In genomic region chr2:145676936-145677335, GRCm38 (mm10) we compare ENCODE assay signal across 13 mouse cellular contexts. TPM values are rescaled to one million over a fixed set of nuclear protein-coding genes. Genes with fewer than 3 reads are reported as not detected.
DNase-seq lines count a peak whose midpoint lies in the region; ATAC-seq and TF ChIP-seq lines count a peak whose summit lies in the region.
"Had no signal": no experiment of that assay in that cellular context is flagged by ENCODE, and none has a peak within 500 bp of the region (broad histone marks: within the 10 kb centered on the region; RNA-seq: fewer than 3 reads in every experiment).

No protein-coding gene starts in this region.

- no peak for DNase-seq in hindbrain, postnatal 0 days (ENCODE audit: low spot score)
- peak; percentile 43 for DNase-seq in liver, adult 2 months (ENCODE audit: extremely low read depth, low read depth, low spot score)
- DNase-seq in liver (no peak), NIH3T3 (ENCODE audit: low read depth) (peak; percentile 43)
- DNase-seq in testis, postnatal 14 days (ENCODE audit: low spot score): no peak
- DNase-seq: cerebellum, adult 9-10 months; gastrocnemius, postnatal 10 days; heart, postnatal 4 days had no signal

- H3K9me3 ChIP-seq in hindbrain, embryonic 13.5 days: no peaks in the 10 kb centered on the region
- no peaks in the 10 kb centered on the region for H3K9me3 ChIP-seq in hindbrain, postnatal 0 days (ENCODE audit: low read length)
- H3K9me3 ChIP-seq in embryonic facial prominence, embryonic 13.5 days: no peaks in the 10 kb centered on the region
- H3K9me3 ChIP-seq in forebrain, embryonic 16.5 days (ENCODE audit: control insufficient read depth, low read length): peaks cover 2% of the 10 kb centered on the region

- H3K4me2 ChIP-seq in hindbrain, embryonic 13.5 days: peak overlapping the region; percentile 91
- H3K4me2 ChIP-seq in hindbrain, postnatal 0 days (ENCODE audit: low read depth, low read length): no peak overlapping the region
- H3K4me2 ChIP-seq in embryonic facial prominence, embryonic 13.5 days: peak overlapping the region; percentile 81; the same call in 1 of the 2 replicates
- no peak overlapping the region for H3K4me2 ChIP-seq in forebrain, embryonic 16.5 days (ENCODE audit: low read length)

- H3K27me3 ChIP-seq in hindbrain, embryonic 13.5 days: no peaks in the 10 kb centered on the region
- H3K27me3 ChIP-seq in hindbrain, postnatal 0 days (ENCODE audit: insufficient read depth, low read length): no peaks in the 10 kb centered on the region
- no peaks in the 10 kb centered on the region for H3K27me3 ChIP-seq in liver, adult 2 months (ENCODE audit: control insufficient read depth, insufficient read depth, low read length)
- H3K27me3 ChIP-seq in embryonic facial prominence, embryonic 13.5 days: no peaks in the 10 kb centered on the region
- H3K27me3 ChIP-seq in forebrain, embryonic 16.5 days (replicated peaks; ENCODE audit: control insufficient read depth, insufficient read depth, low read length): no peaks in the 10 kb centered on the region

- ATAC-seq in hindbrain, embryonic 13.5 days (ENCODE audit: low FRiP score): no peak
- no peak for ATAC-seq in hindbrain, postnatal 0 days
- no peak for ATAC-seq in embryonic facial prominence, embryonic 13.5 days (ENCODE audit: insufficient number of reproducible peaks, insufficient read depth, low FRiP score, low TSS enrichment, low read depth)
- ATAC-seq in forebrain, embryonic 16.5 days: no peak
- ATAC-seq: CD4-positive, CD25-positive, alpha-beta regulatory T cell, adult 4 months; forebrain, embryonic 14.5 days had no signal

- H3K36me3 ChIP-seq in hindbrain, embryonic 13.5 days: 0 out of 2 replicates have a peak, but pooled peaks cover 3% of the 10 kb centered on the region
- no peaks in the 10 kb centered on the region for H3K36me3 ChIP-seq in hindbrain, postnatal 0 days (ENCODE audit: insufficient read depth, low read length)
- H3K36me3 ChIP-seq in liver, adult 2 months (ENCODE audit: control insufficient read depth, insufficient read depth, low read length): no peaks in the 10 kb centered on the region
- no peaks in the 10 kb centered on the region for H3K36me3 ChIP-seq in embryonic facial prominence, embryonic 13.5 days
- no peaks in the 10 kb centered on the region for H3K36me3 ChIP-seq in forebrain, embryonic 16.5 days (ENCODE audit: control insufficient read depth, insufficient read depth)

- H3K4me1 ChIP-seq in hindbrain, embryonic 13.5 days (replicated peaks): peaks cover 26% of the 10 kb centered on the region
- H3K4me1 ChIP-seq in hindbrain, postnatal 0 days (ENCODE audit: insufficient read depth, low read length): peaks cover 6% of the 10 kb centered on the region; the same call in 1 of the 2 replicates
- peaks cover 17% of the 10 kb centered on the region for H3K4me1 ChIP-seq in liver, adult 2 months (ENCODE audit: control insufficient read depth, insufficient read depth, low read length)
- H3K4me1 ChIP-seq in embryonic facial prominence, embryonic 13.5 days: peaks cover 48% of the 10 kb centered on the region
- H3K4me1 ChIP-seq in forebrain, embryonic 16.5 days (replicated peaks; ENCODE audit: control insufficient read depth, insufficient read depth, low read length): peaks cover 17% of the 10 kb centered on the region

- no peak for TF ChIP-seq CTCF in hindbrain, postnatal 0 days (IDR thresholded peaks at IDR 0.05; ENCODE audit: low read depth)
- no peak for TF ChIP-seq CTCF in liver, adult 2 months (IDR thresholded peaks at IDR 0.05; ENCODE audit: low read depth, low read length)

- H3K79me2 ChIP-seq in liver, adult 2 months (ENCODE audit: control insufficient read depth, insufficient read depth, low read length): 0 out of 2 replicates have a peak, but pooled peaks cover 10% of the 10 kb centered on the region

- WGBS in hindbrain, embryonic 13.5 days: 82% methylated on average over 2 of the region's 2 CpGs
- WGBS in hindbrain, postnatal 0 days: 81% methylated on average over 2 of the region's 2 CpGs
- 90% methylated on average over 2 of the region's 2 CpGs for WGBS in liver, adult 2 months
- 71% methylated on average over 2 of the region's 2 CpGs for WGBS in embryonic facial prominence, embryonic 13.5 days
- 88% methylated on average over 2 of the region's 2 CpGs for WGBS in forebrain, embryonic 16.5 days

- no peak for TF ChIP-seq POLR2A in liver, adult 2 months (IDR thresholded peaks at IDR 0.05; ENCODE audit: extremely low read depth, insufficient read depth, low read length)

- H3K9ac ChIP-seq in hindbrain, embryonic 13.5 days: no peak overlapping the region
- no peak overlapping the region for H3K9ac ChIP-seq in hindbrain, postnatal 0 days (replicated peaks; ENCODE audit: low read length)
- H3K9ac ChIP-seq in liver, adult 2 months (ENCODE audit: low read depth, low read length): no peak overlapping the region
- H3K9ac ChIP-seq in embryonic facial prominence, embryonic 13.5 days: no peak overlapping the region
- no peak overlapping the region for H3K9ac ChIP-seq in forebrain, embryonic 16.5 days (replicated peaks; ENCODE audit: low read depth, low read length)

- H3K4me3 ChIP-seq in hindbrain, embryonic 13.5 days: 0 out of 2 replicates have a peak overlapping the region, but pooled peaks have one; percentile 3
- no peak overlapping the region for H3K4me3 ChIP-seq in hindbrain, postnatal 0 days (ENCODE audit: low read length)
- H3K4me3 ChIP-seq in liver, adult 2 months (ENCODE audit: insufficient read depth, low read depth, low read length): no peak overlapping the region
- H3K4me3 ChIP-seq in embryonic facial prominence, embryonic 13.5 days: no peak overlapping the region
- no peak overlapping the region for H3K4me3 ChIP-seq in forebrain, embryonic 16.5 days (replicated peaks; ENCODE audit: low read length)

- no peak overlapping the region for H3K27ac ChIP-seq in hindbrain, embryonic 13.5 days
- H3K27ac ChIP-seq in hindbrain, postnatal 0 days: no peak overlapping the region
- peak overlapping the region; percentile 76 for H3K27ac ChIP-seq in liver, adult 2 months (replicated peaks; ENCODE audit: insufficient read depth, low read depth, low read length)
- no peak overlapping the region for H3K27ac ChIP-seq in embryonic facial prominence, embryonic 13.5 days
- no peak overlapping the region for H3K27ac ChIP-seq in forebrain, embryonic 16.5 days (ENCODE audit: low read length)

RNA-seq across cellular contexts. Expression of gene Rin2, which starts 1.9 kb away (rescaled TPM):
- polyA plus RNA-seq in hindbrain, embryonic 13.5 days (2015; fragmentation: Nextera tagmentation; extraction: Ambion mirVana): 14.7 and 15.4 TPM in 2 replicates
- total RNA-seq in hindbrain, postnatal 0 days (2014; rRNA removed): 11.7 and 16.2 TPM in 2 replicates
- polyA plus RNA-seq in hindbrain, postnatal 0 days (2015; fragmentation: Nextera tagmentation; extraction: Ambion mirVana): 9.4 and 9.8 TPM in 2 replicates
- total RNA-seq in liver, adult 2 months (2014; rRNA removed): 10.9 and 12.0 TPM in 2 replicates
- 3.3 and 3.4 TPM in 2 replicates for polyA plus RNA-seq in liver, adult 2 months (2012; rRNA removed)
- polyA plus RNA-seq in embryonic facial prominence, embryonic 13.5 days (2015; fragmentation: Nextera tagmentation; extraction: Ambion mirVana): 33.0 and 39.6 TPM in 2 replicates
- 9.9 and 10.7 TPM in 2 replicates for polyA plus RNA-seq in forebrain, embryonic 16.5 days (2015; fragmentation: Nextera tagmentation; extraction: Ambion mirVana)

Comparison
In these comparisons a context has a peak if more than half of its experiments do, and no peak if none do; other contexts are left out.
1. H3K4me2 ChIP-seq: peak in hindbrain, embryonic 13.5 days (single experiment) and embryonic facial prominence, embryonic 13.5 days (single experiment); none in hindbrain, postnatal 0 days (single experiment) and forebrain, embryonic 16.5 days (single experiment).
2. DNase-seq: peak in liver, adult 2 months (single experiment) and NIH3T3 (single experiment); none in hindbrain, postnatal 0 days (single experiment), liver (single experiment) and testis, postnatal 14 days (single experiment).